Mouse (Mus musculus) lung, postnatal 0 days (tissue): ENCODE data around the gene Cklf. TPM values are rescaled to one million over a fixed set of nuclear protein-coding genes. Genes with fewer than 3 reads are reported as not detected.

Experiments used
- ATAC-seq: fragments of 200-750 bp; cut with Nextera tagmentation; 2 replicates; pipeline ENCODE4 v1.8.0; 2017; ENCODE audit warnings: moderate library complexity
- DNase-seq: peaks from one replicate; pipeline ENCODE4 v3.0.0-alpha.2; 2016; ENCODE audit warnings: low spot score
- H3K27ac ChIP-seq: fragments of 300-500 bp; sonication (generic); 2 replicates; pipeline ENCODE4 v1.5.1; 2014; ENCODE audit warnings: antibody characterized with exemption, mild to moderate bottlenecking, low read length, mixed read lengths
- H3K27me3 ChIP-seq: fragments of 300-500 bp; sonication (generic); replicated peaks from 2 replicates; pipeline ENCODE4 v1.6.1; 2014; ENCODE audit warnings: low read length, mixed read lengths; ENCODE audit not compliant: insufficient read depth
- H3K36me3 ChIP-seq: fragments of 300-500 bp; sonication (generic); 2 replicates; pipeline ENCODE4 v1.6.1; 2014; ENCODE audit warnings: low read length, mixed read lengths; ENCODE audit not compliant: insufficient read depth
- H3K4me1 ChIP-seq: fragments of 300-500 bp; sonication (generic); 2 replicates; pipeline ENCODE4 v1.6.1; 2014; ENCODE audit warnings: antibody characterized with exemption, low read depth, low read length, mixed read lengths; ENCODE audit not compliant: insufficient read depth
- H3K4me2 ChIP-seq: fragments of 300-500 bp; sonication (generic); replicated peaks from 2 replicates; pipeline ENCODE4 v1.6.1; 2014; ENCODE audit warnings: low read depth, mild to moderate bottlenecking, low read length, moderate library complexity, mixed read lengths
- H3K4me3 ChIP-seq: fragments of 300-500 bp; sonication (generic); 2 replicates; pipeline ENCODE4 v1.5.1; 2014; ENCODE audit warnings: low read depth, low read length
- H3K9ac ChIP-seq: fragments of 300-500 bp; sonication (generic); replicated peaks from 2 replicates; pipeline ENCODE4 v1.6.1; 2014; ENCODE audit warnings: low read depth, mild to moderate bottlenecking
- H3K9me3 ChIP-seq: fragments of 300-500 bp; sonication (generic); 2 replicates; pipeline ENCODE4 v1.6.1; 2016; ENCODE audit warnings: low read length, mixed read lengths
- CTCF ChIP-seq: IDR thresholded peaks from 2 replicates; pipeline ENCODE4 v1.5.1; 2016; ENCODE audit warnings: antibody characterized with exemption, mild to moderate bottlenecking
- EP300 ChIP-seq: IDR thresholded peaks from 2 replicates; pipeline ENCODE4 v1.6.1; 2016; ENCODE audit warnings: antibody characterized with exemption, mild to moderate bottlenecking, control low read depth
- WGBS: fragments of 180-500 bp; shearing (Covaris S2); extraction: QIAGEN DNeasy Blood & Tissue Kit; methylation state at CpG from one replicate; pipeline ENCODE4 v1.1.7; 2014; 5-methylcytosine and 5-hydroxymethylcytosine counted together
- polyA plus RNA-seq: library from polyadenylated mRNA; unstranded; fragments of >200 nt; fragmentation: Nextera tagmentation; extraction: Ambion mirVana; gene quantifications from 2 replicates; pipeline ENCODE4 v1.2.1, GENCODE M21; 2015

The Cklf gene
- polyA plus RNA-seq, 1 experiment from 2014 or later = 29.2 TPM

DNA sequence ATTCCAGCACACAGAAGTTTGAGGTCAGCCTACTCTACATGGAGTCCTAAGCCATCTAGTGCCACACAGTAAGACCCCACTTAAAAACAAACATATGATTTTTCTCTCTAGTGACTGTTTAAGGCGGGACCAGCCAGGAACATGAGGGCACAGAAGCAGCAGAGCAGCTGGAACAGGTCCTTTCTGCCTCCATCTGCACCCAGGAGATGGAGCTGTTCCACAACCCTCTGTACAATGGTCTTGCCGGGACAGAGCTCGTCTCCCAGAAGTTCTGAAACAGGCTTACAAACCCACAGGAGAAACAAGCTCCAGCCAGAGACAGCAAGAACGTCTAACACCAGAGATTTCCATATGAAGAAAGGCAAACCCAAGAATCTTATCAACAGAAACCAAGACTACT is 62.6 kb downstream of the Cklf start:
- peak; percentile 61 for TF ChIP-seq CTCF
- TF ChIP-seq EP300 = no peak
- no peaks in the 10 kb centered on the region for H3K27me3 ChIP-seq

More for the DNA sequence above, 62.6 kb downstream of the Cklf start:
- Histone ChIP-seq H3K4me3 (no peak overlapping the region), H3K9me3 (no peaks in the 10 kb centered on the region), H3K27ac (no peak overlapping the region), H3K36me3 (no peaks in the 10 kb centered on the region), H3K4me1 (no peaks in the 10 kb centered on the region), H3K9ac (no peak overlapping the region), H3K4me2 (no peak overlapping the region)
- peak; percentile 17 for DNase-seq
- ATAC-seq = peak; percentile 26; the same call in 1 of the 2 replicates
- 60% methylated on average over 4 of the region's 4 CpGs for WGBS

Other genes with a start within 250 kb of the Cklf start
- gene Cdh5, start 149.2 kb upstream of the Cklf start, polyA plus RNA-seq = 99.0 and 100 TPM in 2 replicates
- 0.14 and 0.47 TPM in 2 replicates for gene Bean1, start 80.4 kb upstream of the Cklf start, polyA plus RNA-seq
- 16.8 and 17.7 TPM in 2 replicates for gene Tk2, start 2.3 kb upstream of the Cklf start, polyA plus RNA-seq
- not detected in 2 replicates for gene Cmtm2a, start 42.3 kb downstream of the Cklf start, polyA plus RNA-seq
- gene Gm45711, start 59.2 kb downstream of the Cklf start, polyA plus RNA-seq = not detected in 2 replicates
- gene Cmtm1, start 59.3 kb downstream of the Cklf start, polyA plus RNA-seq = not detected in 2 replicates
- not detected in 2 replicates for gene Gm11020, start 70.7 kb downstream of the Cklf start, polyA plus RNA-seq
- not detected in 2 replicates for gene Cmtm2b, start 71.4 kb downstream of the Cklf start, polyA plus RNA-seq
- gene Cmtm3, start 88.5 kb downstream of the Cklf start, polyA plus RNA-seq = 98.3 and 117 TPM in 2 replicates
- gene Cmtm4, start 144.9 kb downstream of the Cklf start, polyA plus RNA-seq = 3.5 TPM in 2 replicates
- 39.4 and 44.9 TPM in 2 replicates for gene Dync1li2, start 192.2 kb downstream of the Cklf start, polyA plus RNA-seq